ENCODE assay signal across 8 mouse cellular contexts in genomic region chr2:170520321-170520971, GRCm38 (mm10). TPM values are rescaled to one million over a fixed set of nuclear protein-coding genes. Genes with fewer than 3 reads are reported as not detected.
DNase-seq lines count a peak whose midpoint lies in the region; ATAC-seq and TF ChIP-seq lines count a peak whose summit lies in the region.

No protein-coding gene starts in this region.

- 4% methylated on average over 7 of the region's 7 CpGs for WGBS in embryonic facial prominence, embryonic 11.5 days
- 19% methylated on average over 7 of the region's 7 CpGs for WGBS in liver, adult 2 months

- no peak overlapping the region for H3K27ac ChIP-seq in left cerebral cortex, adult 2 months
- no peak overlapping the region for H3K27ac ChIP-seq in embryonic facial prominence, embryonic 11.5 days (replicated peaks; ENCODE audit: low read depth, low read length)
- H3K27ac ChIP-seq in liver, adult 2 months (replicated peaks; ENCODE audit: insufficient read depth, low read depth, low read length): no peak overlapping the region

- H3K27me3 ChIP-seq in embryonic facial prominence, embryonic 11.5 days (ENCODE audit: control insufficient read depth, insufficient read depth, low read length): no peaks in the 10 kb centered on the region
- H3K27me3 ChIP-seq in liver, adult 2 months (ENCODE audit: control insufficient read depth, insufficient read depth, low read length): no peaks in the 10 kb centered on the region

- H3K4me2 ChIP-seq in embryonic facial prominence, embryonic 11.5 days (ENCODE audit: low read depth, low read length): no peak overlapping the region

- peak; percentile 66 for TF ChIP-seq CTCF in left cerebral cortex, adult 2 months (IDR thresholded peaks at IDR 0.05)
- peak; percentile 47 for TF ChIP-seq CTCF in liver, adult 2 months (IDR thresholded peaks at IDR 0.05; ENCODE audit: low read depth, low read length)

- no peaks in the 10 kb centered on the region for H3K79me2 ChIP-seq in liver, adult 2 months (ENCODE audit: control insufficient read depth, insufficient read depth, low read length)

- H3K4me3 ChIP-seq in left cerebral cortex, adult 2 months: no peak overlapping the region
- no peak overlapping the region for H3K4me3 ChIP-seq in embryonic facial prominence, embryonic 11.5 days (ENCODE audit: low read depth, low read length)
- H3K4me3 ChIP-seq in liver, adult 2 months (ENCODE audit: insufficient read depth, low read depth, low read length): no peak overlapping the region

- no peaks in the 10 kb centered on the region for H3K4me1 ChIP-seq in embryonic facial prominence, embryonic 11.5 days (ENCODE audit: control insufficient read depth, insufficient read depth, low read length)
- no peaks in the 10 kb centered on the region for H3K4me1 ChIP-seq in liver, adult 2 months (ENCODE audit: control insufficient read depth, insufficient read depth, low read length)

- no peaks in the 10 kb centered on the region for H3K9me3 ChIP-seq in embryonic facial prominence, embryonic 11.5 days (replicated peaks; ENCODE audit: control insufficient read depth, low read length)

- ATAC-seq in embryonic facial prominence, embryonic 11.5 days (replicated peaks; ENCODE audit: insufficient number of reproducible peaks, low FRiP score, low TSS enrichment, low read depth): 0 out of 2 replicates have a peak, but pooled peaks have one; percentile 35

- no peak for TF ChIP-seq POLR2A in liver, adult 2 months (IDR thresholded peaks at IDR 0.05; ENCODE audit: extremely low read depth, insufficient read depth, low read length)

- intact Hi-C loops in left cerebral cortex, adult 2 months (cut with DNase I): loop anchor here (1.0 to 2.0 kb wide), 3 partner anchors 76 to 1696 kb away; no protein-coding TSS in a partner anchor

- peak; percentile 40 to 51 for DNase-seq in left cerebral cortex, adult 2 months (ENCODE audit: extremely low spot score in 1 of 2, low spot score in 2 of 2)
- no peak for DNase-seq in left cerebral cortex, adult 8-10 months (ENCODE audit: low spot score in 2 of 2)
- DNase-seq in ZHBTc4 (ENCODE audit: low read depth, low spot score): peak; percentile 84
- DNase-seq in embryonic facial prominence, embryonic 11.5 days (ENCODE audit: low spot score): peak; percentile 85
- DNase-seq in induced T-regulatory cell, adult 2 months (ENCODE audit: low read depth): peak; percentile 67
- DNase-seq in liver, adult 2 months (ENCODE audit: extremely low read depth, low read depth, low spot score): peak; percentile 47
- DNase-seq in neural tube, embryonic 10.5 days (ENCODE audit: extremely low spot score, low spot score): peak; percentile 58
- no peak for DNase-seq in T-cell, adult 2 months (ENCODE audit: low spot score)

- H3K9ac ChIP-seq in embryonic facial prominence, embryonic 11.5 days (replicated peaks; ENCODE audit: low read length): no peak overlapping the region
- H3K9ac ChIP-seq in liver, adult 2 months (ENCODE audit: low read depth, low read length): no peak overlapping the region

- peaks cover 3% of the 10 kb centered on the region; the same call in 1 of the 2 replicates for H3K36me3 ChIP-seq in embryonic facial prominence, embryonic 11.5 days (replicated peaks; ENCODE audit: control insufficient read depth, insufficient read depth, low read depth, low read length)
- peaks cover 7% of the 10 kb centered on the region; the same call in 1 of the 2 replicates for H3K36me3 ChIP-seq in liver, adult 2 months (ENCODE audit: control insufficient read depth, insufficient read depth, low read length)

RNA-seq across cellular contexts. Expression of gene Cyp24a1, which starts 23.5 kb away (rescaled TPM):
- not detected for total RNA-seq in left cerebral cortex, adult 2 months (2021)
- total RNA-seq in left cerebral cortex, adult 8-10 months (2022): not detected
- not detected in 2 replicates for polyA plus RNA-seq in embryonic facial prominence, embryonic 11.5 days (2014; fragmentation: Nextera tagmentation; extraction: Ambion mirVana)
- total RNA-seq in liver, adult 2 months (2014; rRNA removed): not detected in 2 replicates
- polyA plus RNA-seq in liver, adult 2 months (2012; rRNA removed): not detected in 2 replicates

RNA-seq across cellular contexts. Expression of gene Pfdn4, which starts 24.2 kb away (rescaled TPM):
- total RNA-seq in left cerebral cortex, adult 2 months (2021): 10 to 100 TPM; 30.5 to 31.7 TPM
- 10 to 100 TPM; 21.4 to 32.9 (median 29.2) TPM for total RNA-seq in left cerebral cortex, adult 8-10 months (2022)
- polyA plus RNA-seq in embryonic facial prominence, embryonic 11.5 days (2014; fragmentation: Nextera tagmentation; extraction: Ambion mirVana): 115 and 134 TPM in 2 replicates
- total RNA-seq in liver, adult 2 months (2014; rRNA removed): 5.4 and 10.6 TPM in 2 replicates
- polyA plus RNA-seq in liver, adult 2 months (2012; rRNA removed): 1.4 and 1.8 TPM in 2 replicates

Comparison
In these comparisons a context has a peak if more than half of its experiments do, and no peak if none do; other contexts are left out.
1. DNase-seq: peak in left cerebral cortex, adult 2 months (2 of 2), ZHBTc4 (single experiment), embryonic facial prominence, embryonic 11.5 days (single experiment), induced T-regulatory cell, adult 2 months (single experiment), liver, adult 2 months (single experiment) and neural tube, embryonic 10.5 days (single experiment); none in left cerebral cortex, adult 8-10 months (0 of 2) and T-cell, adult 2 months (single experiment).